In genomic region chr14:31443616-31444015, GRCm38 (mm10) we compare ENCODE assay signal across 24 mouse cellular contexts. TPM values are rescaled to one million over a fixed set of nuclear protein-coding genes. Genes with fewer than 3 reads are reported as not detected.
DNase-seq lines count a peak whose midpoint lies in the region; ATAC-seq and TF ChIP-seq lines count a peak whose summit lies in the region.
"Had no signal": no experiment of that assay in that cellular context is flagged by ENCODE, and none has a peak within 500 bp of the region (broad histone marks: within the 10 kb centered on the region; RNA-seq: fewer than 3 reads in every experiment).

No protein-coding gene starts in this region.

- H3K4me1 ChIP-seq in kidney, embryonic 15.5 days = no peaks in the 10 kb centered on the region
- H3K4me1 ChIP-seq in ES-Bruce4 (ENCODE audit: control insufficient read depth, insufficient read depth, low read length) = no peaks in the 10 kb centered on the region
- H3K4me1 ChIP-seq in intestine, postnatal 0 days (replicated peaks; ENCODE audit: control insufficient read depth, insufficient read depth, low read length) = no peaks in the 10 kb centered on the region
- H3K4me1 ChIP-seq: embryonic facial prominence, embryonic 13.5 days; embryonic facial prominence, embryonic 15.5 days; forebrain, embryonic 10.5 days; forebrain, embryonic 12.5 days had no signal

- no peak for TF ChIP-seq POLR2A in ES-Bruce4 (IDR thresholded peaks at IDR 0.05; ENCODE audit: insufficient read depth, low read length)

- WGBS in kidney, embryonic 15.5 days = 49% methylated on average over 6 of the region's 6 CpGs
- WGBS in intestine, postnatal 0 days = 55% methylated on average over 6 of the region's 6 CpGs

- H3K4me3 ChIP-seq in kidney, embryonic 15.5 days (replicated peaks) = no peak overlapping the region
- no peak overlapping the region for H3K4me3 ChIP-seq in ES-Bruce4 (ENCODE audit: low read depth, low read length)
- no peak overlapping the region for H3K4me3 ChIP-seq in intestine, postnatal 0 days (ENCODE audit: low read depth, low read length)
- H3K4me3 ChIP-seq: embryonic facial prominence, embryonic 13.5 days; embryonic facial prominence, embryonic 15.5 days; erythroblast, embryonic 14.5 days; forebrain, embryonic 10.5 days; forebrain, embryonic 12.5 days had no signal

- TF ChIP-seq CTCF in ES-Bruce4 (IDR thresholded peaks at IDR 0.05; ENCODE audit: low read depth, low read length) = no peak
- TF ChIP-seq CTCF in intestine, postnatal 0 days (IDR thresholded peaks at IDR 0.05; ENCODE audit: low read depth) = no peak

- DNase-seq in heart, adult 11 months = peak; percentile 92
- DNase-seq in heart, postnatal 4 days = no peak
- no peak for DNase-seq in kidney, postnatal 25 days
- DNase-seq in induced T-regulatory cell, adult 2 months (ENCODE audit: low read depth) = peak; percentile 34
- no peak for DNase-seq in right cerebral cortex, adult 2 months (ENCODE audit: low spot score in 2 of 2)
- DNase-seq: adrenal gland, adult 2 months; adrenal gland, postnatal 10 days; adrenal gland, postnatal 25 days; cerebellum, adult 11-12 months; cerebellum, adult 2 months; cerebellum, adult 9-10 months; cerebellum, postnatal 10 days; cerebellum, postnatal 36 days; embryo, embryonic 11 days had no signal

- peak overlapping the region; percentile 56; the same call in 1 of the 2 replicates for H3K27ac ChIP-seq in kidney, embryonic 15.5 days
- H3K27ac ChIP-seq in ES-Bruce4 (ENCODE audit: insufficient read depth, low read length) = peak overlapping the region; percentile 71
- no peak overlapping the region for H3K27ac ChIP-seq in intestine, postnatal 0 days (ENCODE audit: low read depth, low read length)
- H3K27ac ChIP-seq: embryonic facial prominence, embryonic 13.5 days; embryonic facial prominence, embryonic 15.5 days; forebrain, embryonic 10.5 days; forebrain, embryonic 12.5 days had no signal

- no peak for ATAC-seq in kidney, embryonic 15.5 days (replicated peaks; ENCODE audit: low FRiP score)
- ATAC-seq in intestine, postnatal 0 days = no peak
- ATAC-seq: forebrain, embryonic 14.5 days; forebrain, embryonic 16.5 days had no signal

- H3K9me3 ChIP-seq in kidney, embryonic 15.5 days (replicated peaks) = no peaks in the 10 kb centered on the region
- no peaks in the 10 kb centered on the region for H3K9me3 ChIP-seq in ES-Bruce4 (replicated peaks; ENCODE audit: control insufficient read depth, insufficient read depth, low read length, poor library complexity, severe bottlenecking)
- H3K9me3 ChIP-seq in intestine, postnatal 0 days (ENCODE audit: control insufficient read depth) = no peaks in the 10 kb centered on the region
- H3K9me3 ChIP-seq: embryonic facial prominence, embryonic 13.5 days; embryonic facial prominence, embryonic 15.5 days; forebrain, embryonic 10.5 days; forebrain, embryonic 12.5 days had no signal

- no peaks in the 10 kb centered on the region for H3K27me3 ChIP-seq in kidney, embryonic 15.5 days
- H3K27me3 ChIP-seq in ES-Bruce4 (ENCODE audit: control insufficient read depth, insufficient read depth, low read length, poor library complexity, severe bottlenecking) = no peaks in the 10 kb centered on the region
- no peaks in the 10 kb centered on the region for H3K27me3 ChIP-seq in intestine, postnatal 0 days (replicated peaks; ENCODE audit: control insufficient read depth, insufficient read depth, low read length)
- H3K27me3 ChIP-seq: embryonic facial prominence, embryonic 13.5 days; embryonic facial prominence, embryonic 15.5 days; forebrain, embryonic 12.5 days had no signal

- TF ChIP-seq EP300 in ES-Bruce4 (IDR thresholded peaks at IDR 0.05; ENCODE audit: insufficient read depth, low read depth, low read length) = peak; percentile 87

- no peak overlapping the region for H3K9ac ChIP-seq in kidney, embryonic 15.5 days
- H3K9ac ChIP-seq in ES-Bruce4 (ENCODE audit: low read depth, poor library complexity, severe bottlenecking) = no peak overlapping the region
- H3K9ac ChIP-seq in intestine, postnatal 0 days (ENCODE audit: low read depth, low read length) = no peak overlapping the region
- H3K9ac ChIP-seq: embryonic facial prominence, embryonic 13.5 days; embryonic facial prominence, embryonic 15.5 days; forebrain, embryonic 12.5 days had no signal

- H3K36me3 ChIP-seq in kidney, embryonic 15.5 days = no peaks in the 10 kb centered on the region
- no peaks in the 10 kb centered on the region for H3K36me3 ChIP-seq in ES-Bruce4 (ENCODE audit: control insufficient read depth, insufficient read depth, low read length, poor library complexity, severe bottlenecking)
- H3K36me3 ChIP-seq in intestine, postnatal 0 days (ENCODE audit: control insufficient read depth, insufficient read depth) = no peaks in the 10 kb centered on the region
- H3K36me3 ChIP-seq: embryonic facial prominence, embryonic 13.5 days; embryonic facial prominence, embryonic 15.5 days; forebrain, embryonic 10.5 days; forebrain, embryonic 12.5 days had no signal

- H3K4me2 ChIP-seq in kidney, embryonic 15.5 days = no peak overlapping the region
- no peak overlapping the region for H3K4me2 ChIP-seq in intestine, postnatal 0 days (replicated peaks; ENCODE audit: low read depth)
- H3K4me2 ChIP-seq: embryonic facial prominence, embryonic 13.5 days; embryonic facial prominence, embryonic 15.5 days; forebrain, embryonic 12.5 days had no signal

RNA-seq across cellular contexts. Expression of gene Sh3bp5, which starts 7.7 kb away (rescaled TPM):
- 10 to 100 TPM; 78.7 to 80.1 TPM for total RNA-seq in heart, postnatal 4 days (2021)
- polyA plus RNA-seq in kidney, embryonic 15.5 days (2015; fragmentation: Nextera tagmentation; extraction: Ambion mirVana) = 30.2 and 33.1 TPM in 2 replicates
- polyA plus RNA-seq in ES-Bruce4 (2011; ENCODE audit: insufficient read depth, insufficient read length, low read depth, missing spikeins) = 8.6 TPM in 2 replicates
- 12.0 and 12.4 TPM in 2 replicates for polyA plus RNA-seq in intestine, postnatal 0 days (2015; fragmentation: Nextera tagmentation; extraction: Ambion mirVana)

RNA-seq across cellular contexts. Expression of gene Eaf1, which starts 50.6 kb away (rescaled TPM):
- total RNA-seq in heart, postnatal 4 days (2021) = 10 to 100 TPM; 16.3 to 17.6 TPM
- polyA plus RNA-seq in kidney, embryonic 15.5 days (2015; fragmentation: Nextera tagmentation; extraction: Ambion mirVana) = 23.8 and 25.7 TPM in 2 replicates
- 42.5 and 46.1 TPM in 2 replicates for polyA plus RNA-seq in ES-Bruce4 (2011; ENCODE audit: insufficient read depth, insufficient read length, low read depth, missing spikeins)
- 10.8 and 11.8 TPM in 2 replicates for polyA plus RNA-seq in intestine, postnatal 0 days (2015; fragmentation: Nextera tagmentation; extraction: Ambion mirVana)

RNA-seq across cellular contexts. Expression of gene Mettl6, which starts 51.2 kb away (rescaled TPM):
- 10 to 100 TPM; 16.5 to 16.9 TPM for total RNA-seq in heart, postnatal 4 days (2021)
- 58.4 and 63.5 TPM in 2 replicates for polyA plus RNA-seq in kidney, embryonic 15.5 days (2015; fragmentation: Nextera tagmentation; extraction: Ambion mirVana)
- 82.0 and 93.4 TPM in 2 replicates for polyA plus RNA-seq in ES-Bruce4 (2011; ENCODE audit: insufficient read depth, insufficient read length, low read depth, missing spikeins)
- 28.2 and 28.6 TPM in 2 replicates for polyA plus RNA-seq in intestine, postnatal 0 days (2015; fragmentation: Nextera tagmentation; extraction: Ambion mirVana)

Comparison
In these comparisons a context has a peak if more than half of its experiments do, and no peak if none do; other contexts are left out.
1. DNase-seq: peak in heart, adult 11 months (single experiment) and induced T-regulatory cell, adult 2 months (single experiment); none in heart, postnatal 4 days (single experiment), kidney, postnatal 25 days (0 of 2) and right cerebral cortex, adult 2 months (0 of 2).